Mouse (Mus musculus): ENCODE results near the gene 2610528J11Rik.
"Not testable (repeated sequence)": the region's sequence is repeated elsewhere in the genome, so short reads cannot be mapped to it uniquely, and the experiment has no call there.

2610528J11Rik gene

DNA sequence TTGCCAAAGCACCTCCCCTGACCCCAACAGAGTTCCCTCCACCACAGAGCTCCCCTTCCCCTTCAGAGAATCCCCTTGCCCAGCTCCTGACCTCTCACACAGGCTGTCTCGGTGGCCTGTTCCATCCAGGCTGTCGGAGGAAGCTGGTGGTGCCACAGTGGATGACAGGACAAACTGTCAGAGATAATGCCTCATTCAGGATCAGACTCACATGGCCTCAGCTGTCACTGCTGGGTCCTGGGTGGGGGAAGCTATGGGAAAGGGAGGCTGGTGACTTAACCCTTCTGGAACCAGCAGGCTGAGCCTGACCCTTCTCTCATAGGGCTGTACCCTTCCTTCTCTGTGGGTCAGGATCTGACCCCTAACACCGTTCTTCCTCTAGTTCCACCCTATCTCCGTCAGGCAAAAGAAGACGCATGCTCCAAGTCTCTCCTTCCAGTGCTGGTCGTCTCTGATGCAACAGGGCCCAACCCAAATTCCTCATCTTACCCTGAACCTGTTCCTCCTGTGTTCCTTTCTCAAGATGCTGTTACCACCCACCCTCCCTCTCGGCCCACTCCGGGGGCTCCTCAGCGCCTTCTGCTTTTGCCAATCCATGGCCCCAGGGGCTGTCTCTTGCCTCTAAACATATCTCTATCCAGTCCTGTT, 15.8 kb downstream of the 2610528J11Rik start:
- no peak for DNase-seq (ENCODE audit: low read depth)

DNA sequence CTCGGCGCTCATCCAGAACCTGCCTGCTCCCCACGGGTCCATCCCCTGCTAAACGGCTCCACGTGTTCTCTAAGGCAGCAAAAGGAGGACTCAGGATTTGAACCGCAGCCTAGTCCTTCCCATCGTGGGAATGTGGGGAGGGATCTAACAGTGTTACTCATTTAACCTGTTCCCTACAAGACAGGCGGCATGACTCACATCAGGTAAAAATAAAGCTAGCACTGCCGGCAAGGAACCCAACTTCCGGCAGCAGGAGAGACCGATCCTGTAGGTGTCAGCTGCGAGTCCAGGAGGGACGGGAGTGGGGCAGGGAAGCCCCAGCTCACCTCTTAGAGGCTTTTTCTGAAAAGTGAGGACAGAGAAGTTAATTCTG, 16.3 kb downstream of the 2610528J11Rik start:
- DNase-seq (ENCODE audit: low read depth): no peak

DNA sequence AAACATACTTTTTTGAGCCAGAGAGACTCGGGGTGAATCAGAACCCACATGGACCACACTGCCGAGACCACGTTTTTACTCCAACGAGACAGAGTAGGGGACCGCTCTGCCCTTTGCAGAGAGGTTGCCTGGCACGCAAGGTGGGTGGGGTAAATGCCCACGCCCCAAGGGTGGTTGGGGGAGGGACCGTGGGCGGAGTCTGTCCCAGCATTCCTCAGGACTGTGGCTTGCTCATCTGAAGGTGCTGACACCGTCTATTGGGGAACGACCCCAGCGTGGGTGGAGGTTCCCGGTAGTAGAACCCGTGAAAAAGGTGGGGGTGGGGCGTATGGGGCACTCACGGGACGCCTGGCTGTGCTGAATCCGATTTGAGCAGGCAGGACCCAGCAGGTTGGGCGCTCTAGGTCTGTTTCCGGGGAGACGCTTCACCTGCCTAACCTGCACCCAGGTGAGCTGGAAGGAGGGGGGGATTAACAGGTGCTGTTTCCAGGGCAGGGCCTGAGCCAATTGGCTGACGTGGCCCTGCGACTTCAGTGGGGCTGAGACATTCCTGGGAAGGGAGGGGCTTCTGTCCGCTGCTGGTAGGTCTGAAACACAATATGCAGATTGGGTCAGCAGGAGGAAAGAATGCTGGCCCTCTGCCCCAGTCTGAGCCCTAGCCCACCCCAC, 16.9 kb downstream of the 2610528J11Rik start, which contains the start of gene Tmem125:
Gene Tmem125, minus strand, starts transcription at position 453 of the 669 bp plus-strand sequence.
- no peak for DNase-seq (ENCODE audit: low read depth)

GRCm38 (mm10) chr4:118544441-118545127, 17.8 kb downstream of the 2610528J11Rik start:
- no peak for DNase-seq (ENCODE audit: low read depth)

- DNase-seq (ENCODE audit: low read depth): not testable (repeated sequence)
Measured at GRCm38 (mm10) chr4:118547424-118548129, 20.8 kb downstream of the 2610528J11Rik start.

DNA sequence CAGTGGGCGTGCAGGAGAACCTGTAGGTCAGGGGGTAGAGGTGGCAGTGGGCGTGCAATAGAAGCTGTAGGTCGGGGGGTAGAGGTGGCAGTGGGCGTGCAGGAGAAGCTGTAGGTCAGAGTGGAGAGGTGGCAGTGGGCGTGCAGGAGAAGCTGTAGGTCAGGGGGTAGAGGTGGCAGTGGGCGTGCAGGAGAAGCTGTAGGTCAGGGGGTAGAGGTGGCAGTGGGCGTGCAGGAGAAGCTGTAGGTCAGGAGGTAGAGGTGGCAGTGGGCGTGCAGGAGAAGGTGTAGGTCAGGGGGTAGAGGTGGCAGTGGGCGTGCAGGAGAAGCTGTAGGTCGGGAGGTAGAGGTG, 21.3 kb downstream of the 2610528J11Rik start:
- not testable (repeated sequence) for DNase-seq (ENCODE audit: low read depth)

DNA sequence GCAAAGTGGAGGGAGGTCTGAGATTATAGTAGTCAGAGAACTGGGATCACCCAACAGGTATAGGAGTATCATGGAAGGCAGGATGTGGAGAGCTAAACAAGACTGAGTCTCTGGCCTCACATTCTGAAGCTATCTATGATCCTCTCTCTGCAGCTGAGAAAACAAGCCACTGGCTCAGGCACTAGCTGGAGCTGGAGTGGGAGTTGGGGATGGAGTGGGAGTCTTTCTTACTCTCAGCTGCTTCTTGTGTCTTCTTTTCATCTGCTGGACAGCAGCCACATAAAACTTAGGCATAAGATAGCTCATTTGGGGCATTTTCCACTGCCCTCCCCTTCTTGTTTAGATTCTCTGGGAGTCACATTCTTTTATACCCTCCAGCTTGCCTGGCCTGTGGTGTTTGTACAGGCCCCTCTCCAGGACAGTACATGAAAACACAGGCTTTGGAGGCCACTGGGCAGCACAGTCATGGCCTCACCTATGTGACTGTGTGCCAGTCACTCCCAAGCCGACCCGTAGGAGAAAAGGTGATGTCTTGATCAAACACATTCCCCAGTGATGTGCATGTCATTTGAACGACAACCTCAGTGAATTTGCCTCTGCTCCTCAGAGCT, 26.3 kb downstream of the 2610528J11Rik start:
- DNase-seq (ENCODE audit: low read depth): no peak

DNA sequence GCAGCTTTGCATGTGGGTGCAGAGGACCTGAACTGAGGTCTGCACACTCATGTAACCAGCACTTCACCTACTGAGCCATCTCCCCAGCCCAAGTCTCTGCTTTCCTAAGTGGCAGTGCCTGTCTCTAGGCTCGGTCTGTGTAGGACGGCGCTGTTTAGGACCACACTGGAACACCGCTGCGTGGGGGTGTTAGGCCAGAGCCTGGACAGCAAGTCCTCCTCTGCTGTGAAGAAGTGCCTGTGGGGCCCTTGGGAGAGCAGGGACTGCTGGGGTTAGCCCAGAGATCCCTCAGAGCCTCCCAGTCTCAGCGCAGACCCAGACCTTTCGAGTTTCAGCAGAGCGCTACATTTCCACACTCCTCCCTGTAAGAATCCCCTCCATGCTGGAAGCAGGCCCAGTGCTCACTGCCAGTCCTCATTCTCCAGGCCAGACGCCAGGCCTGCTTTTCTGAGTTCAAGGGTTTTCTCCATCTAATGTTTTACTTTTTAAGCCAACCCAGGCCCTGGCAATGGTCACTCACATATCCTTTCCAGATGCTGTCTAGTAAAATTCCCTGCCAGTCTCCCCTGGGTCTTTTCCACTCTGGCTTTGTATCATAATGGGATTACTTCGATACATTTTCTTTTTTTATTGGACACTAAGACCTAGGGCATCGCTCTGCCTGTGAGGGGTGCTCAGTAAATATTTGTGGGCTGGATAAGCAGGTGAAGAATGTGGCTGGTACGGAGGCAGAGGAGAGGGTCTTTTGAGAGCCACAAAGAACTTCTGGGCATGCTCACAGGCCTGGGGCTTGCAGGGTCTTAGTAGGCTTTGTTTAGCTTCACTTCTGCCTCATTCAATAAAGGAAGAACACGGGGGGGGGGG, 37.5 kb downstream of the 2610528J11Rik start:
- no peak for DNase-seq (ENCODE audit: low read depth)

DNA sequence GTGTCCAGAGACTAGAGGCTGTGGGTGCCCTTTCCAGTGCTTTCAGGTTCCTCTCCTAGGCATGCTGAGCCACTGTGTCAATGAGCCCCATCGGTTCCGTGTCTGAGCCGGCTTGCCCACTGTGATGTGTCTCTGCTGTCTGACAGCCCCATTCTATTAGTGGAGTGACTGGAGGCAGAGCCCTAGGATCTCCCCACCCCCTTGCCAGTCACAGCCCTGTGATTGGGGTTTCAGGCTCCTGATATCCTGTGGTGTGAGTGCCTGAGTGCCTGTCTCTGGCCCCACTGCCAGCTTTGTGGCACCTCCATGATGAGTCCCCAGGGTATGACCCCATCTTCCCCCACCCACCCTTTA, 38.1 kb downstream of the 2610528J11Rik start:
- DNase-seq (ENCODE audit: low read depth): no peak

GRCm38 (mm10) chr4:118566161-118566676, 39.4 kb downstream of the 2610528J11Rik start:
- DNase-seq (ENCODE audit: low read depth): no peak

- no peak for DNase-seq (ENCODE audit: low read depth)
Measured at GRCm38 (mm10) chr4:118568709-118569108, 41.9 kb downstream of the 2610528J11Rik start.

DNA sequence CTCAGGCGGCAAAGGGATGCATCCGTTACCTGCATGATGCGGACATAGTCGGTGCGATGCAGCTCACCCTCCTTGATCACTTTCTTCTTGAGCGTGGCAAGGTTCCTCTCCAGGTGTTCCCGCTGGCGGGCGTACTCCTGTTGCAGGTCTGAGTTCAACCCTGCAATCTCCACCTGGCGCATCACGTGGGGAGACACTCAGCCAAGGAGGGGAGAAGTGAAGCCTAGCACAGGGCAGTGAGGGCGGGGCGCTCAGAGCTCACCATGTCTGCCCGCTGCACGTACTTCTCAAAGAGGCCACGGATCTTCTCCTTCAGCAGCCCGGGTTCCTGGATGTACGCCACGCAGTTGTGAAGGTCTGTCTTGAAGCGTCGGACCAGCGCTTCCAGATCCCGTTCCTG, 42.5 kb downstream of the 2610528J11Rik start:
- DNase-seq (ENCODE audit: low read depth): no peak

GRCm38 (mm10) chr4:118571441-118571840, 44.6 kb downstream of the 2610528J11Rik start:
- no peak for DNase-seq (ENCODE audit: low read depth)

- DNase-seq (ENCODE audit: low read depth): peak; percentile 28
Measured at GRCm38 (mm10) chr4:118576097-118576496, 49.3 kb downstream of the 2610528J11Rik start.

DNA sequence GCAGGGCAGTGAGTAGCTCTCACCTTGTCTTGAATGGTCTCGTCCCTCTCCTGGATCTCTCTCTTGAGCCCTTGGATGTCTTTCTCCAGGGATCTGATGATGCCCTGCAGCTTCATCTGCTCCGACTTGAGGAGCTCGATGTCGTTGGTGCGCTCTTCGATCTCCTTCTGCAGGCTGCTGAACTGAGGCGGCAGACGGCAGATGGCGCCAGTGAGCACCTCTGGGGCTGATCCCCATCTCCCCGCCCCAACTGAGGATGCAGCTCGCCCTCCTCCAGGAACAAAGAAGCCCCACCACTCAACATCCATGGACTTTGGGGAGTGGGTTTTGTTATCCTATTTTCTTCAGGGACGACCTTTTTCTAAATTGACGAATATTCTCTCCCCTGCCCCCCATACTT, 52.5 kb downstream of the 2610528J11Rik start:
- DNase-seq (ENCODE audit: low read depth): no peak

Measured in fibroblast of lung, adult 2 months (primary cell).